ENCODE assay signal across 8 mouse cellular contexts in the genomic region with DNA sequence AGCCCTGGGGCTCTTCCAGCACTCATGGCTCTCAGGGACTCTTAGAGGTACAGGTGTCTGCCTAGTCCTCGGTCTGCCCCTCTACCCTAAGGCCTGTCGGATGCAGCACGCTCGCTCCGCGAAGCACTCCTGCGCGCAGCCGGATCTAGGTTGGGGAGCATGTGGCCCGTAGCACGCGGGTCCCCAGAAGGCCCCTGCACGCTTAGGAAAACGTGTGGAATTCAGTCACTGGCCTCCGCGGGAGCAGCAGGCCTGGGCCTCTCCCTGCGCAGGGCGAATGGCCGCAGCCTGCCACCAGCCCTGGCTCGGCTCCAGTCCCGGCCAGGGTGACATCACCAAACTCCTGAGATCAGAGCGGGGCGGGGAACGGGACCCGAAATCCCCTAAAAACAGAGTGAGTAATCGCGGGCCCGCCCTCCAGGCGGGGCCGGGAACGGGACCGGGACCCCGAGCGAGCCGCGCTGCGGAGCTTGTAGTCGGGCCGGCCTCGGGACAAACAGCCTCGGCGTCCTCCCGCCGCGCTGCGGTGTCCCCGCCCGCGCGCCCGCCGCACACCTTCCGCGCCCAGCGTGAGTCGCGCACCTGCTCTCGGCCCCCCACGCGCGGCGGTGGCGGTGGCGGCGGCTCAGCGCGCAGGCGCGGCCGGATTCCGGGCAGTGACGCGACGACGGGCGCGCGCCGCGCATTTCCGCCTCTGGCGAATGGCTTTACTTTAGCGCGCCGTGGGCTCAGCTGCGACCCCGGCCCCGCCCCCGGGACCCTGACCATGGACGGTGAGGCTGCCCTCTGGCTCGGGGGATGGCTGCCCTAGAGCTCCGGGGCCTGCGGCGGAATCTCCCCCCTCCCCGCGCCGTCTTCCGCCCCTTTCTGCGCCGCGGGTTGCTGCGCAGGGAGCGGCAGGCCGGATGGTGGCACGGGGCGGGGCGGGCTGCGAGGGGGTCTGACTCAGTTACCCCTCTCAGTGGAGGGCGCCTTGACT. TPM values are rescaled to one million over a fixed set of nuclear protein-coding genes. Genes with fewer than 3 reads are reported as not detected.
DNase-seq lines count a peak whose midpoint lies in the region; ATAC-seq lines count a peak whose summit lies in the region.

A gene (plus strand): TSS at position 415 of the 979 bp plus-strand sequence.

- intact Hi-C loops in gastrocnemius, postnatal 14 days (cut with DNase I; ENCODE audit: low total_unique reads), result no loop called here
- intact Hi-C loops in left cerebral cortex, postnatal 10 days (cut with DNase I), result loop anchor here (5.0 kb wide), 1 partner anchor 35 kb away; a partner anchor contains a TSS

- peak; percentile 94 for DNase-seq in adipocyte (ENCODE audit: low spot score)
- DNase-seq in embryo, embryonic 10 days (ENCODE audit: low spot score), result peak; percentile 87
- DNase-seq in gastrocnemius, postnatal 14 days, result peak; percentile 92
- DNase-seq in left cerebral cortex, postnatal 10 days (ENCODE audit: extremely low spot score in 1 of 2, low spot score in 2 of 2), result peak; percentile 78 to 94
- peak; percentile 92 for DNase-seq in right cerebral cortex, postnatal 25 days
- DNase-seq in urinary bladder, postnatal 4 days (ENCODE audit: low spot score in 2 of 2), result peak; percentile 87 to 90

- peak; percentile 83 for ATAC-seq in inflammation-experienced regulatory T-cells, adult 6 months
- ATAC-seq in megakaryocyte-erythroid progenitor cell, adult 5-6 weeks (replicated peaks; ENCODE audit: low FRiP score, low TSS enrichment, poor library complexity, severe bottlenecking), result peak; percentile 83

RNA-seq across cellular contexts. Expression of the gene that starts here (rescaled TPM):
- total RNA-seq in gastrocnemius, postnatal 14 days (2021), result 10 to 100 TPM; 17.1 to 21.9 TPM
- polyA plus RNA-seq in inflammation-experienced regulatory T-cells, adult 6 months (2017; shearing (Covaris generic)), result 100 to 1,000 TPM in 2 of 3 experiments, 10 to 100 TPM in 1; 95.8 to 144 (median 126) TPM
- total RNA-seq in left cerebral cortex, postnatal 10 days (2021), result 10 to 100 TPM; 21.3 to 21.9 TPM
- 64.8 and 66.0 TPM in 2 replicates for total RNA-seq in megakaryocyte-erythroid progenitor cell, adult 5-6 weeks (2014; fragmentation: Nextera tagmentation)
- total RNA-seq in megakaryocyte-erythroid progenitor cell, adult 5-6 weeks (2017), result 36.1 and 49.7 TPM in 2 replicates

Comparison
In these comparisons a context has a peak if more than half of its experiments do, and no peak if none do; other contexts are left out.
1. Peak in every context shown above with its lines: DNase-seq and ATAC-seq.